Mouse (Mus musculus) thymus, adult 2 months (tissue): Measurements from ENCODE around the gene Rab42.

Source experiments
- CTCF ChIP-seq: fragments of 200-500 bp; IDR thresholded peaks from 2 replicates; pipeline ENCODE4 v1.5.1; 2012; ENCODE audit warnings: mild to moderate bottlenecking, control low read depth, low read length, moderate library complexity, borderline replicate concordance; ENCODE audit not compliant: control insufficient read depth, poor library complexity, insufficient read depth; ENCODE audit errors: extremely low read depth
- POLR2A ChIP-seq: fragments of 200-500 bp; IDR thresholded peaks from 2 replicates; pipeline ENCODE4 v1.6.1; 2012; ENCODE audit warnings: mild to moderate bottlenecking, low read length, control low read depth, moderate library complexity; ENCODE audit not compliant: control insufficient read depth, poor library complexity, insufficient read depth; ENCODE audit errors: extremely low read depth

GRCm38 (mm10) chr4:132309140-132309848, 6.1 kb upstream of the Rab42 start:
- TF ChIP-seq CTCF: no peak
- TF ChIP-seq POLR2A: no peak
